Mouse (Mus musculus) ovary, adult 18-20 months (tissue): ENCODE measurements around the gene Serpinb8.

Experiments
- DNase-seq: peaks from one replicate; pipeline ENCODE4 v3.0.0; 2022; ENCODE audit warnings: low spot score, mixed read lengths

The Serpinb8 gene

GRCm38 (mm10) chr1:107645086-107645485, 55.3 kb downstream of the Serpinb8 start:
- no peak for DNase-seq

GRCm38 (mm10) chr1:107657689-107658088, 67.9 kb downstream of the Serpinb8 start:
- DNase-seq, result no peak
